Mouse (Mus musculus) monocyte, adult 2 months (primary cell): Measurements from ENCODE around the gene Intu.

Experiments used
- DNase-seq, 2 experiments: peaks; one replicate each; pipeline ENCODE4 v3.0.0; 2022; ENCODE audit warnings: low spot score in 2 of 2, low read depth in 1 of 2

Gene Intu

GRCm38 (mm10) chr3:40531286-40532141 lies at the start of gene Intu:
Intu (plus strand) TSS chr3:40531286.
- no peak for DNase-seq

DNA sequence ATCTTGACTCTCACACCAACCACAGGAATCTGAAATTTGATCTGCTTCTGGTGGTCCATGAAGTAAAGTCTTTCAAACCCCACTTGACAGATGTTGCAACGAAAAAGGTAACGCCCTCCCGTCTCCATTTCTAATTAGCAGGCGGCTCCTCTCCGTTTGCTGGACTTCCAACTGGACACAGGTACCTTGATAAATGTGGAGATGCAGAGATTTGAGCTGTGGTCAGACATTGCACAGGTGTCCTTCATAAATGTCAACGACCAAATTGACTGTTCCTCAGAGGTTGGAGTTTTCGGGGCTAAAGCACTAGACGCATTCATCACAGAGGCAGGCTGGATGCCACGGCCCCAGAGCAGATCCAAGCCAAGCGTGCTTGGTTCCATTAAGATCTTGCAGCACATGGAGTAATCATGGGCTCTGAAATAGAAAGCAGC lies 47.8 kb upstream of the Intu start:
- no peak for DNase-seq

DNA sequence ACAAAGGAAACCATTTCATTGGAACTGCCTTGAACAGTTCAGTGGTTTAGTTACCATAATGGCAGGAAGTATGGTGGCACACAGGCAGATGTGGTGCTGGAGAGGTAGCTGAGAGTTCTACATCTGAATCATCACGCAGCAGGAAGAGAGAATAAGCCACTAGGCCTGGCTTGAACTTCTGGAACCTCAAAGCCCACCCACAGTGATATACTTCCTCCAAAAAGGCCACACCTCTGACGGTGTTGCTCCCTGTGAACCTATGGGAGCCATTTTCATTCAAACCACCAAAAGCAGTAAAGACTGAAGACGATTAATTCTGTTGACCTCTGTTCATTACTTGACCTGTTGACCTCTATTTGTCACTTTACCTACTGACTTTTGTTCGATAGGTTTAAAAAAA lies 43.7 kb upstream of the Intu start:
- no peak for DNase-seq

GRCm38 (mm10) chr3:40491742-40492141 lies 39.3 kb upstream of the Intu start:
- DNase-seq, result no peak

DNA sequence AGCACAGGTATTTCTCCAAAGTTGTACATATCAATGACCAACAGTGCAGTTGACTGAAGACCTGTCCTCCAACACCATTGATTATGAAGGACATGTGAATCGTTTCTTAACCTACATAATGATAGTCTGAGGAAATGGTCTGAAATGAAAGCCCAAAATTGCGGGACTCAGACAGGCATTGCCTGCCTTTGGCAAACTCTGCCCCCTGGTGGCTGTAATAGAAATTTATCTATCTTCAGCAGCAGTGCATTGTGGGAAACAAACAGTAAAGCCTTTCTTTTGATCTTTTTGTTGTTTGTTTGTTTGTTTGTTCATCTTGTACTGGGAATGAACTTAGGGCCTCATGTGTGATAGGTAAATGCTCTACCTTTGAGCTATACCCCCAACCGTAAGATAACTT lies 32.2 kb upstream of the Intu start:
- DNase-seq, result no peak

GRCm38 (mm10) chr3:40500157-40500808 lies 30.8 kb upstream of the Intu start:
- peak; percentile 48 to 54 for DNase-seq

- DNase-seq, result no peak
Measured at GRCm38 (mm10) chr3:40504377-40504776, 26.7 kb upstream of the Intu start.

- no peak for DNase-seq
Measured at GRCm38 (mm10) chr3:40505451-40506014, 25.6 kb upstream of the Intu start.

GRCm38 (mm10) chr3:40508927-40509576 lies 22.0 kb upstream of the Intu start:
- no peak for DNase-seq

DNA sequence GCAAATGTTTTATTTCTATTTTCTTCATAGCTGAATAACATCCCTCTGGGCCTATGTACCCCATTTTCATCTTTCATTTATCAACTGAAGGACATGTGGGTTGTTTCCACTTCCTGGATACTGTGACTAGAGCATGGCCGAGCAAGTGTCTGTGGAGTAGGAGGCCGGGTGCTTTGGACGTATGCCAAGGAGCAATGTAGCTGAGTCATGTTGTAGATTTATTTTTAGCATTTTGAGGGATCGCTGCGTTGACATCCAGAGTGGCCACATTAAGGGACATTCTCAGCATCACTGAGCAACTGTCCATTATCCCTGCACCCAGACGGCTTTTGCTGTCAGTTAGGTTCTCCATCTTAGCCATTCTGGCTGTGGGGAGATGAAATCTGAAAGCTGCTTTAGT lies 20.5 kb upstream of the Intu start:
- DNase-seq, result no peak

DNA sequence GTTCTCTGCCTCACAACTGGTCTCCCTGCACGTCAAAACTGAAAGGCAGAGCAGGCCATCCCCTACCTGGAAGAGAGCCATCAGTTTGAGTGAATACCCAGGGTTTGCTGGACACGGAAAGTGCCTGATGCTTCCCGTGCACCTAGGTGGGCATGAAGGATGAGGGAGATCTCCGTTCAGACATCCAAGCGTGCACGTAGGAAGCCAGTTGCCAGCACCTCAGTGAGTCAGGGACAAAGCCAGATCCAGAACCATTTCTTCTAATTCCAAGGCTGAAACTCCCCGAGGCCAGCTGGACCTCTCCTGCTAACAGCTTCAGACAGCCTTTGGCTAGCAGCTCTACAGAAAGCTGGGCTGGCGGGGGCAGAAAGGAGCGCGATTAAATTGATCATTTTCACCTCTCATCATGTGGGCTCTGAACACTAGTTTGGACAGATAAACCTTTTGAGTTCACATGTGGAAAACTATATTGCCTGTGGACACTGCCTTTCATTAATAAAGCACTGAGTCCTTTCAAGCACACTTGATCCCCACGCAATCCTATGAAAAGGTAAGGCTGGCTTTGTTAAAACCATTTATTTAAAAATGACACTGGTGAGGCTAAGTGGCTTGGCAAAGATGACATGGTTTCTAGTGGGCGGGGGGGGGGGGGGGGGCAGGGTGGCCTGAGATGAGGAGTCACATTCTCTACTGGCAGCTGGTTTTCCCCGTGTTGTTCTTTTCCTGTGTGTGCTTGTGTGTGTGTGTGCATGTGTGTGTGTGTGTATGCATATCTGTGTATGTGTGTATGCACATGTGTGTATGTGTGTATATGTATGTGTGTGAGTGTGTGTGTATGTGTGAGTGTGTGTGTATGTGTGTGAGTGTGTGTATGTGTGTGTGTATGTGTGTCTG lies 17.9 kb upstream of the Intu start:
- DNase-seq, result no peak

GRCm38 (mm10) chr3:40518240-40518639 lies 12.8 kb upstream of the Intu start:
- no peak for DNase-seq

- DNase-seq, result no peak
Measured at GRCm38 (mm10) chr3:40519555-40519954, 11.5 kb upstream of the Intu start.

DNA sequence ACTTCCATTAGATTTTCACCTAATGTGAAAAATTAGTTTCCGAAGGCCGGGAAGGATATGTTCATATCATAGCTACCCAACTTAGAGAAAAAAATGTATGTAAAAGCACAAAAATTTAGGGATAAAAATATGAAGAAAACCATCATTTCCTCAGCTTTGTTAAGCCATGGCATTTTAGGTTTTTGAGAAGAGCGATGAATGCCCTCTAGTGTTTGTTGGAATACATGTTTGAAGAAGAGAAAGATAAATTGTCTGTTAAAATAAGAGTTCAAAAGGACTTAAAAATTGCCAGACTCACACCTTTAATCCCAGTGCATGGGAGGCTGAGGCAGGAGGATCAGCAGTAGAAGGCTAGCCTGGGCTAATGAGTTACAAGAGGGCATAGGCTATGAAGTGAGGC lies 10.5 kb upstream of the Intu start:
- DNase-seq, result no peak

- DNase-seq, result no peak
Measured at GRCm38 (mm10) chr3:40522446-40522845, 8.6 kb upstream of the Intu start.

DNA sequence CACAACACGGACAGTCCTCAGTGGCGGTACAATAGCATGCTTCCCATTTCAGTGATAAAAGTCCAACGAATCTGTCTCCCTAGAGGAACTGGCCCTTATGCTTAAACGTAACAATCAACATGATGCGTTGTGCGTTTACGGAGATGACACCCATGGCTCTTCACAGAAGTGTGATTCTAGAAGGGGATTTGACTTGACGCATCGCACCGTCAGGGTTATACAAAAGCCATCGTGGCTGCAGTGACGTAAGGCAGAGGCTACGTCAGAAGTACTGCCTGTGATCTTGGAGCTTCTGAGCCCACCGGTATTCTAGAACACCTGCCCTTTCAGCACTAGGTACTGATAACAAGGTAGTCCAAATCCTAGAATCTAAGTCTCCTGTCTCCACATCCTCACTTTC lies 8.2 kb upstream of the Intu start:
- DNase-seq, result no peak

DNA sequence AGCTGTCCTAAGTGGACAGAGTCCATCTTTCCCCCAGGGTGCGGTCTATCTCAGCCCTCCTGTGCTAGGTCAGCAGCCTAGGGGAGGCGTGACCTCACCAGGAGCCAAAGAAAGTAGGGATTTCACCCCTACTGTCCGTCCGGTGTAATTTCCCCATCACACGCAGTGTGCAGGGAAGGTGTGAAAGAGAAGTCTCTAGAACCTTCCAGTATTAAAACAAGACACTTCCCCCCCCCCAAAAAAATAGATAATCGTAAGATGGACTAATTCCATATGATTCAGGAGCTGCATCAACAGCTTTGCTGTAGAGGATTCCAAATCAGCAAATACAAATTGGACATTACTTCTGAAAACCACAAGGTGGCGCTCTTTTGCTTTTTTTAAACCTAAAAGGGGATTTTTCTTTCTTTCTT lies 7.7 kb upstream of the Intu start:
- DNase-seq, result no peak

DNA sequence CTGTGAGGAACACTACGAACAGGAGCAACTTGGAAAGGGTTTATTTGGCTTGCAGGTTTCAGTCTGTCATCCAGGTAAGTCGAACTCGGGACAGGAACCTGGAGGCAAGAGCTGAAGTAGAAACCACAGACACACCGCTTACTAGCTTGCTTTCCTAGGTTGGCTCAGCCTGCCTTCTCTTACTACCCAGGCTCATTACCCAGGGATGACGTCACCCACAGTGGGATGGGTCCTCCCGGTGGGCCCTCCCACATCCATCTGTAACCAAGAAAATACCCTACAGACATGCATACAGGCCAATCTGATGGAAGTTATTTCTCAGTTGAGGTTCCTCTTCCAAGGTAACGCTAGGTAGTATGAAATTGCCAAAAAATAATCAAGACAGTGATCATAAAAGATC lies 6.2 kb upstream of the Intu start:
- no peak for DNase-seq

GRCm38 (mm10) chr3:40525341-40525740 lies 5.7 kb upstream of the Intu start:
- DNase-seq, result peak in 1 of 2 experiments; percentile 41

DNA sequence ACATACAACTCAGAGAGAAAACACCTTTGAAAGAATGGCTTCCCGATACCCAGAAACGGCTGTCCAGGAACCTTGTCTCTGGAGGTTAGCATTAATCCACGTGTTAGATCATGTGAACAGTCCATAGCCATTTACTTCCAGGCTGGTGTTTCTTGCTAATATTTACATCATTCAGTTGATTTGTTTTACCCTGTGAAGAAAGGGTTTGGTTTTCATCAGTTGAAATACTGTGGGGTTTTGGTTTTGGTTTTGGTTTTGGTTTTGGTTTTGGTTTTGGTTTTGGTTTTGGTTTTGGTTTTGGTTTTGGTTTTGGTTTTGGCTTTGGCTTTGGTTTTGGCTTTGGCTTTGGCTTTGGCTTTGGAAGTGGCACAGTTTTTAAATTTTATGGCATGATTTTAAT lies 5.0 kb upstream of the Intu start:
- DNase-seq, result no peak

DNA sequence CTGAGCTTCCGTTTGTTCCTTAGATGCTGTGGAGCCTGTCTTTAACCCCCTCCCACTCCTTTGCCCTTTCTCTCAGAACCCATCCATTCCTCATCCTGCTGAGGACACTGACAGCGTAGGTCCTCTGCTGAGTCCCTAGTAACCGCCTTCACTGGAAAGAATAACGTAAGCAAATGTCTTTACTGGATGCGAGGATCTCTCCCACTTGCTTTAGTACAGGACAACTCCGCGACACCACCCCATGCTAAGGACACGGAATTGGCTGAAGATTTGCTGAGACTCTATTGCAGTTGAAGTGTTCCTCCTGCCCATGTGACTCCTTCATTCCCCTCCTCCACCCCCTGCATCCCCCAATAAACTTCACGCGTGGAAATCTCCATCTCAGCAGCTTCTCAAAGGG lies 3.9 kb upstream of the Intu start:
- no peak for DNase-seq
